Mouse (Mus musculus) layer of hippocampus, adult 2 months (tissue): ENCODE measurements around the gene Anapc15. TPM values are rescaled to one million over a fixed set of nuclear protein-coding genes. Genes with fewer than 3 reads are reported as not detected.

ENCODE experiments used
- DNase-seq, 2 experiments: peaks; one replicate each; pipeline ENCODE4 v3.0.0; 2022; ENCODE audit warnings: low spot score in 2 of 2
- H3K27ac ChIP-seq: fragments of 200-600 bp; 2 replicates; pipeline ENCODE4 v1.8.1; 2022
- H3K4me3 ChIP-seq: fragments of 200-600 bp; 2 replicates; pipeline ENCODE4 v1.8.1; 2022; ENCODE audit warnings: mild to moderate bottlenecking
- CTCF ChIP-seq: fragments of 200-600 bp; conservative IDR thresholded peaks from 2 replicates; pipeline ENCODE4 v1.8.1; 2022; ENCODE audit warnings: antibody characterized with exemption, mild to moderate bottlenecking, moderate library complexity
- long read RNA-seq, 2 experiments: library from polyadenylated mRNA; stranded (forward); transcript quantifications; one replicate each; pipeline ENCODE4 v2.0.0; 2021; ENCODE audit warnings: borderline mapping rate in 2 of 2
- total RNA-seq, 2 experiments: library from RNA; stranded (reverse); gene quantifications; 2 replicates each; pipeline ENCODE4 v1.2.3; 2021

The Anapc15 gene
- total RNA-seq: 10 to 100 TPM; 24.5 to 29.3 TPM
- long read RNA-seq, experiment 1, partial matches to known transcripts: 1 of 8 reads
- long read RNA-seq, experiment 1, other reads (novel, unspliced or antisense): 3 of 8 reads
- long read RNA-seq, experiment 2, partial matches to known transcripts: 0 of 12 reads
- long read RNA-seq, experiment 2, other reads (novel, unspliced or antisense): 7 of 12 reads

DNA sequence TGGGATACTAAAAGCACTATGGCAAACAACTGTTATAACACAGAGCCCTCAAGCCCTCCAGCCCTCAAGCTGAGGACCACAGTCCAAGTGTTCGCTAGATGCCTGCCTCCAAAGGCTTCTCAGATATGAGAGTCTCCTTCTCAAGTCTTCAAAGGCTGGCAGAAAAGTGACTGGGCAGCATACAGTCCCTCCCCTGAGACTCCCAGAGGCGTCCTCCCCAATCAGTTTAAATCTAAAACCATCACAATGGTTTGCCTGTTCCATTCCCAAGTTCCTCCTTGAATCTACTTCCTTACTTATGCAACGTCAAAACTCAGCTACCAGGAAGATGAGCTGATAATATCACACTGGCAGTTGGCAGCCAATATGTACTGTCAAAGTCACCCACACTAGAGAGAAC lies at the start of gene Anapc15:
Anapc15 (plus strand) TSS at position 301 of the 400 bp plus-strand sequence.
- no peak within 1 kb of the TSS for H3K27ac ChIP-seq
- no peak for TF ChIP-seq CTCF
- no peak within 1 kb of the TSS for H3K4me3 ChIP-seq
- DNase-seq: no peak

DNA sequence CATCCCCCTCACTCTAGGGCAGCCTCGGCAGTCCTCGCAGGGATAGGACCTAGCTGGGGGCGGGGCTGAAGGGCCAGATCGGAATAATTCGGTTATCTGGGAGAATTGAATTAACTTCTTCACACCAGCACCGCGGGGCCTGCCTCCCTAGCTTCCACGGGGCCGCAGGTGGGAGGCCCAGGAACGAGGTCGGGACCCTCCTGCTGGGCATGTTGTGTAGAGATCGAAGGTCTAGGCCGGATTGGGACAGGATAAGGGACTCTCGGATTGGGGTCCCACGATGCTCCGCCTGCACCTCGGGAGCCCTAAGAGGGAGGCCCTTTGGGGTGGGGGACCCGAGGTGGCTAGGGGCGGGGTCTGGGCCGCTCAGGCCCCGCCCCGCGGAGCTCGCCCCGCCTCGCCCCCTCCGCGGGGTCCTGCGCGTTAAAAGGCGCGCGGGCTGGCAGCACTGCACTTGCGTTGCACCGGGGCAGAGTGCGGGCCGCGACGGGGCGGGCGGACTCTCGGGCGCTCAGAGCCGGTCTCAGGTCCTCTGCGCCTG lies 45.6 kb upstream of the Anapc15 start, which contains the start of gene Phox2a:
Phox2a (plus strand) TSS at position 453 of the 541 bp plus-strand sequence.
- TF ChIP-seq CTCF: no peak
- DNase-seq: no peak
- H3K4me3 ChIP-seq: peak within 1 kb of the TSS; percentile 20; the same call in 1 of the 2 replicates

DNA sequence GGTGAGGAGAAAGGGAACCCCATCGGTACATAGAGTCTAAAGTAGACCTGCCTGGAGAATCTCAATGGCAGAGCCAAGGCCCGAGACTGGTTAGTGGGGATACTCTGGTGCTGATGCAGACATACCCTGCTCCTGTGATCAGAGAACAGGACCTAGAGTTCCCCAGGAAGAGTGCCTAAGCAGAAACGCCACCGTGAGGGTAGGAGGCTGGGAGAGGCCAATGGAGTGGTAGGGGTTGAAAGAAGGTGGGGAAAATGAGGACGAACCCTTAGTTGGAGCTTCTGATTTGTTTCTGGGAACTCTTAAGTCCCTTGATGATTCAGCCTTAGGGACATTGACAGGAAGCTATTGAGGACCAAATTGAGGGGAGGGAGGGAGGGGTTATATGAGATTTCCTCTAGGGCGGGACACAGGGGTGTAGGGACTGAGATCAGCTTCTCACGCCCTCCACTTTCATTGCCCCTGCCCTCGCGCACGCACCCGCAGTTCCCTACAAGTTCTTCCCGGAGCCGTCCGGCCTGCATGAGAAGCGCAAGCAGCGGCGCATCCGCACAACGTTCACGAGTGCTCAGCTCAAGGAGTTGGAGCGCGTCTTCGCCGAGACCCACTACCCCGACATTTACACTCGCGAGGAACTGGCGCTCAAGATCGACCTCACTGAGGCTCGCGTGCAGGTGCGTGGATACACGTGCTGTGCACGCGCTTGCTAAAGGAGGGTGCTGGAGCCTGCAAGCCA lies 43.1 kb upstream of the Anapc15 start:
- TF ChIP-seq CTCF: no peak

More for the DNA sequence above, 45.6 kb upstream of the Anapc15 start, which contains the start of gene Phox2a:
- no peak within 1 kb of the TSS for H3K27ac ChIP-seq

DNA sequence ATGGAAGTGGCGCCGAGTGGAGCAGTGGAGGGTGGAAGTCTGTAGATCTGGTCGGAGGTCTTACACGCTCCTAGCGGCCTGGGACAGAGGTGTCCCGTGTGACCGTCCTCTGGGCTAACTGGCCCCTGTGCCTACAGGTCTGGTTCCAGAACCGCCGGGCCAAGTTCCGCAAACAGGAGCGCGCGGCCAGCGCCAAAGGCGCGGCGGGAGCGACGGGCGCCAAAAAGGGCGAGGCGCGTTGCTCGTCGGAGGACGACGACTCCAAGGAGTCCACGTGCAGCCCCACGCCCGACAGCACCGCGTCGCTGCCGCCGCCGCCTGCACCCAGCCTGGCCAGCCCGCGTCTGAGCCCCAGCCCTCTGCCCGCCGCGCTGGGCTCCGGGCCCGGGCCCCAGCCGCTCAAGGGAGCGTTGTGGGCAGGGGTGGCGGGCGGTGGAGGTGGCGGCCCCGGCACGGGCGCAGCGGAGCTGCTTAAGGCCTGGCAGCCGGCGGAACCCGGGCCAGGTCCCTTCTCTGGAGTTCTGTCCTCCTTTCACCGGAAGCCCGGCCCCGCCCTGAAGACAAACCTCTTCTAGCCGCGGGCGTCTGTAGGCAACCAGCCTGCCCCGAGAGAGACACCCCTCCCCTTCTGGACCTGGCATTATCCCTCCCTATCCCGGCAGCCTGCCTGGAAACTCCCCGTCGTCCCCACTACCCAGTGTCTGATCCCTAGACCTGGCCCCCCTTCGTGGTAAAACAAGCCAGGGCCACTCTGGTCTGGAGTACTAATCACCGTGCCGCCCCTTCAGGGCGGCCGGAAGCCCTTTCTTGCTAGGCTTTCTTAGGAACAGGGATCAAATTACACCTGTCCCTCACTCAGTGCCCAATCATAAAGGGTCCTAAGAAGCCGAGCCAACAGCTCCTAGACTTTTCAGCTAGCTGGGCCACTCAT lies 41.7 kb upstream of the Anapc15 start:
- no peak for DNase-seq
- H3K4me3 ChIP-seq: peak overlapping the region; percentile 38
- no peak overlapping the region for H3K27ac ChIP-seq
- TF ChIP-seq CTCF: no peak

More for the DNA sequence above, 43.1 kb upstream of the Anapc15 start:
- H3K27ac ChIP-seq: no peak overlapping the region
- DNase-seq: no peak
- peak overlapping the region; percentile 19; the same call in 1 of the 2 replicates for H3K4me3 ChIP-seq

DNA sequence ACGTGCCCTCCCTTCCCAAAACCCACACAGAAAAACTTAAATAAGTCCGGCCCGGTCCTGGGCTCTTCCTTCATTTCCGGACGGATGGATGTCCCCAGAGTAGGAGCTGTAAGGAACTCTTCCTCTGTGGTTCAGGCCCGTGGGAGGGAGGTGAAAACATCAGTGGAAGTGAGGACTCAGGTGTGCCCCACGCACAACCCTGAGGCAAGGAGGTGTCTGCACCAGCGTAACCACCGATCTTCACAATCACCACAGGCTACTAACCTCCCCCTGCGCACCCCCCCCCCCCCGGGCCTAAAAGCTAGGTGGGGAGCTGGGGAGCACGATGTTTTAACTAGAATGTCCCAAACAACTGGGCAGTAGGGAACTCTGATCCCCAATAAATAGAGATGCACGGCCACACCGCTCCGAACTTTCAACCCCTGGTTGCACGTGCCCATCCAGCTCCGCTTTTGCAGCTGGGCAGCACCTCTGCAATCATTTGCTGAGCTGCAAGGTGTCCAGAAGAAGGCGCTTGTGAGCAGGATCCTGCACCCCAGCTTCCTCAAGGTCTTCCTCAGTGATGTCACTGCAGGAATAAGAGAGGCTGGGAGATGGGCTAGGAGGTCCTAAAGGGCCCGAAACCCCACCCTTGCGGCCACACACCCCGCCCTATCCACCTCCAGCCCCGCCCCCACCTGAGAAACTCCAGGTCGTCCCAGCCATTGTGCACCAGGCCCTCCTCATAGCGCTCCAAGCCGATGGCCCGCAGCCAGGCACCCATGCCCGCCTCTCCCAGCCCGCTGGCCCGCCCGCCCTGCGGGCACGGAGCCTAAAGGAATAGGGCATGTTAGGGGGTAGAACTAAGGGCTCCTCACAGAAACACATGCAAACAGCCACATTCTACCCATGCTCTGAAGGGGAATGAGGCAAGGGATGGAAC lies 40.4 kb upstream of the Anapc15 start:
- DNase-seq: no peak
- peak; percentile 62 for TF ChIP-seq CTCF

DNA sequence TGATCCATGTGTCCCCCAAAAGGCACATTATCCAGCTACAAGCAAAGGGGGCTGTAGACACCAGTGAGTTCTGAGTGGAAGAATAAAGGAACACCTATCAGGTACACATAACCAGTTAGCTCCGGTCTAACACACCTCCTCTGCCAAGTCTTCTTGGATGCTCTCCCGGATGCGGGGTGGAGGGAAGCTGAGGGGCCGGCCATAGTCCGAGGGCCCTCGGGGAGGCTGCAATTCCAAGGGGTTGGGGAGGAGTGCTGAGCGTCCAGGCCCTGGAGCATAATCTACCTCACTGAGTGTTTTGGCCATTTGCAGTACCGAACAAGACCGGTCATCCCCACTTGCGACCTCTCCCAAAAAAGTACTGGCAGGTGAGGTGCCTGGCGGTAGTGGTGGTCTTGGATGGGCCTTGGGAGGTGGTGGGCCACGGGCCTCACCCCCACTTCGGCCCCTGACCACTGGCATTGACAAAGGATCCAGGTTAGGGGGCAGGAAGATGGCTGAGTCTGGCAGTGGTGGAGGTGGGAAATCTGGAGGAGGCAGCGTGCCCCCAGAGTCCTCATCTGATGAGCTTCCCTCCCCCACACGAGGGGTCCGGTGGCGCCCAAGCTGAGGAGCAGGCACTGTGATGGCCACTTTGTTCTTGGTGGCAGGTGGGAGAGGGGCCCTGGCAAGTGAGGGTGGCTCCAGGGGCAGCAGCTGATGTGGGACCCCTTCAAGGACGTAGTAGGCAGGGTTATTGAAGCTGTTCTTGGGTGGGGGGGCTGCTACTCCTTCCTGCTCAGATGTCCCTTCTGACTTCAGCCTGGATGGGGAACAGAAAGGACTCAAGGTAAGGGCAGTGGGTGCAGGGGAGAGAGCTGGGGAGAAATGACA lies 39.5 kb upstream of the Anapc15 start:
- H3K4me3 ChIP-seq: no peak overlapping the region
- H3K27ac ChIP-seq: no peak overlapping the region
- no peak for TF ChIP-seq CTCF
- DNase-seq: no peak

More for the DNA sequence above, 40.4 kb upstream of the Anapc15 start:
- Histone ChIP-seq H3K4me3 (no peak overlapping the region), H3K27ac (no peak overlapping the region)

DNA sequence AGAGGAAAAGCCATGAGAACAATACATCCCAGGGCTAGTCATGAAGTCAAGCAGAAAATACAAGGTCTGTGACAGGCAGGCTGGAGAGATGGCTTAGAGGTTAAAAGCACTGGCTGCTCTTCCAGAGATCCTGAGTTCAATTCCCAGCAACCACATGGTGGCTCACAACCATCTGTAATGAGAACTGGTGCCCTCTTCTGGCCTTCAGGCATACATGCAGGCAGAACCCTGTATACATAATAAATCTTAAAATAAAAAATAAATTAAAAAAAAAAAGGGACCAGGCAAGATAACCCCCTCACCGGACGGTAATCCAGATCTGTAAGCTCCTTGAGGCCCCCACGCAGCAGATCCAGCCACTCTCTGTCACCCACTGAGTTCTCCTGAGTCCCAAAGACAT lies 33.1 kb upstream of the Anapc15 start:
- TF ChIP-seq CTCF: peak; percentile 50
- DNase-seq: no peak
- H3K4me3 ChIP-seq: no peak overlapping the region

DNA sequence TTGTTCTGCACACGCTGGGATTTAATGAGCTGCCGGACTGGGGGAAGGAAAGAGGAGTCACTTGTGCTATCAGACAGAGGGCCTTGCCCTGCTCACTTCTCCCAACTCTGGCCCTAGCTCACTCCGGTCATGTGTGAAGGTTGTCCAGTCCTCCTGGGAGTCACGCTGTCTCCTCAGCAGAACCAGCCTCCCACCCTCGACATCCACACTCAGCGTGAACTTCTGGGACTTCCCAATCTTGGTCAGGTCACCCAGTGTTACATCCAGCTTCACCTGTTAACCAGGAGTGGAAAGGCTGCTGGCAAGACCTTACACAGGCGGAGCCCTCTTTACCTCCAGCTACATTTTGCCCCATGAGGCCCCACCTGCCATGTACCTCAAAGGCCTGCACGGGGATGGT lies 32.1 kb upstream of the Anapc15 start:
- no peak for DNase-seq
- Histone ChIP-seq H3K27ac (no peak overlapping the region), H3K4me3 (no peak overlapping the region)
- TF ChIP-seq CTCF: no peak

More for the DNA sequence above, 33.1 kb upstream of the Anapc15 start:
- H3K27ac ChIP-seq: no peak overlapping the region

DNA sequence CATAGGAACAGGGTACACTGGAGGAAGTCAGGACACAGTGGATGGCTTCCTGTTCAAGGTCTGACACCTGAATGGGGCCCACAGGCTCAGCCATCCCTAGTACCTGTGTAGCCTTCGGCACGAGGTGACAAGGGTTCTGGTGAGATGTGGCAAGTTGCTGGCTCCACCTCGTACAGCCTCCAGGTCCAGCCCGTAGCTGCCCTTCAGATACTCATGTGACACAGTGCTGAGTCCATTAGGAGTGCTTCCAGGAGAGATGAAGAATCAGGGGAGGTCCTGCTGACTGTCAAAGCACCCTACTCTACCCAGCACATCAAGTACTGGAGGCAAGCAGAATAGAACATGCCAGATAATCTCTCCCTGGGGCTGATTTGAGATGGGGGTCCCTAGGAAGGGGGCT lies 31.1 kb upstream of the Anapc15 start:
- H3K27ac ChIP-seq: no peak overlapping the region
- no peak for DNase-seq
- no peak overlapping the region for H3K4me3 ChIP-seq
- TF ChIP-seq CTCF: no peak

DNA sequence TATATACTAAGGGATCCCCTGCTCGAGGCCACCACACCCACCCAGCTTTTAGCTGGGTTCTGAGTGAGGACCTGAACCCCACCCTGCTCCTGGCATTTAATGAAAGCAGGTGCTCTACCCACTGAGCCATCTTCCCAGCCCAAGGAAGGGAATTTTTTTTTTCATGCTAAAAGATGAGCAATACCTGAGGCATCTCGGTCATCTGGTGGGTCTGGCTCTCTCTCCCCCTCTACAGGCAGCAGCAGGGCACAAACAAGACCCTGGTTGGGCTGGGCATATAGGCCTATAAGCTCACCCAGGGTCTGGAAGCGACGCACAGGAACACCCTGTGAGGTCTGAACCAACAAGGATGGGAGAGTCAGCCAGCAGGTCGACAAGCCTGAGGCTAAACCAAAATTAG lies 30.2 kb upstream of the Anapc15 start:
- H3K27ac ChIP-seq: no peak overlapping the region
- TF ChIP-seq CTCF: 0 out of 2 replicates have a peak, but pooled peaks have one; percentile 9

More for the DNA sequence above, 30.2 kb upstream of the Anapc15 start:
- DNase-seq: no peak
- no peak overlapping the region for H3K4me3 ChIP-seq
